Mouse (Mus musculus): ENCODE measurements around the gene Kank1. TPM values are rescaled to one million over a fixed set of nuclear protein-coding genes. Genes with fewer than 3 reads are reported as not detected.

The Kank1 gene
- 8.0 and 8.8 TPM in 2 replicates for polyA plus RNA-seq (2016; fragmentation: Nextera tagmentation; extraction: Ambion mirVana)

- WGBS: under 1% methylated on average over 74 of the region's 76 CpGs
Measured at GRCm38 (mm10) chr19:25236596-25237491, at the start of gene Kank1. Gene Kank1, plus strand, starts transcription at chr19:25236975.

GRCm38 (mm10) chr19:25187681-25188080, 49.1 kb upstream of the Kank1 start:
- Histone ChIP-seq H3K4me1 (peaks cover 3% of the 10 kb centered on the region; the same call in 1 of the 2 replicates), H3K27me3 (no peaks in the 10 kb centered on the region), H3K4me3 (replicated peaks) (no peak overlapping the region), H3K9ac (no peak overlapping the region), H3K4me2 (no peak overlapping the region), H3K27ac (no peak overlapping the region), H3K9me3 (no peaks in the 10 kb centered on the region), H3K36me3 (replicated peaks) (no peaks in the 10 kb centered on the region)
- ATAC-seq (ENCODE audit: low FRiP score): no peak
- WGBS: 79% methylated on average over 18 of the region's 18 CpGs

More at GRCm38 (mm10) chr19:25236596-25237491, at the start of gene Kank1:
- ATAC-seq (ENCODE audit: low FRiP score): peak; percentile 90
- Histone ChIP-seq H3K36me3 (replicated peaks) (no peaks in the 10 kb centered on the region), H3K27me3 (peaks cover 33% of the 10 kb centered on the region), H3K9me3 (no peaks in the 10 kb centered on the region), H3K4me1 (peaks cover 16% of the 10 kb centered on the region; the same call in 1 of the 2 replicates), H3K4me3 (replicated peaks) (peak within 1 kb of the TSS; percentile 68), H3K27ac (peak within 1 kb of the TSS; percentile 57), H3K4me2 (peak within 1 kb of the TSS; percentile 98), H3K9ac (peak within 1 kb of the TSS; percentile 61)

- H3K4me2 ChIP-seq: no peak overlapping the region
- H3K27ac ChIP-seq: no peak overlapping the region
- no peaks in the 10 kb centered on the region for H3K4me1 ChIP-seq
- no peaks in the 10 kb centered on the region for H3K9me3 ChIP-seq
- WGBS: 93% methylated on average over 9 of the region's 9 CpGs
- H3K9ac ChIP-seq: no peak overlapping the region
- no peak for ATAC-seq (ENCODE audit: low FRiP score)
- no peaks in the 10 kb centered on the region for H3K36me3 ChIP-seq (replicated peaks)
- no peaks in the 10 kb centered on the region for H3K27me3 ChIP-seq
- H3K4me3 ChIP-seq (replicated peaks): no peak overlapping the region
Measured at GRCm38 (mm10) chr19:25193751-25194150, 43.0 kb upstream of the Kank1 start.

- ATAC-seq (ENCODE audit: low FRiP score): no peak
- WGBS: 81% methylated on average over 13 of the region's 13 CpGs
- Histone ChIP-seq H3K9me3 (no peaks in the 10 kb centered on the region), H3K9ac (no peak overlapping the region), H3K4me2 (no peak overlapping the region), H3K27me3 (no peaks in the 10 kb centered on the region), H3K36me3 (replicated peaks) (no peaks in the 10 kb centered on the region), H3K4me1 (peaks cover 6% of the 10 kb centered on the region; the same call in 1 of the 2 replicates), H3K4me3 (replicated peaks) (no peak overlapping the region), H3K27ac (no peak overlapping the region)
Measured at GRCm38 (mm10) chr19:25200081-25200860, 36.5 kb upstream of the Kank1 start.

GRCm38 (mm10) chr19:25203077-25203476, 33.7 kb upstream of the Kank1 start:
- H3K9me3 ChIP-seq: no peaks in the 10 kb centered on the region
- no peak for ATAC-seq (ENCODE audit: low FRiP score)
- no peak overlapping the region for H3K4me2 ChIP-seq
- no peak overlapping the region for H3K9ac ChIP-seq
- no peaks in the 10 kb centered on the region for H3K36me3 ChIP-seq (replicated peaks)
- WGBS: 84% methylated on average over 12 of the region's 12 CpGs
- peaks cover 18% of the 10 kb centered on the region for H3K4me1 ChIP-seq
- no peak overlapping the region for H3K27ac ChIP-seq
- no peak overlapping the region for H3K4me3 ChIP-seq (replicated peaks)
- no peaks in the 10 kb centered on the region for H3K27me3 ChIP-seq

GRCm38 (mm10) chr19:25206969-25207368, 29.8 kb upstream of the Kank1 start:
- Histone ChIP-seq H3K9me3 (no peaks in the 10 kb centered on the region), H3K9ac (no peak overlapping the region), H3K27me3 (peaks cover 8% of the 10 kb centered on the region; the same call in 1 of the 2 replicates), H3K4me3 (replicated peaks) (no peak overlapping the region), H3K36me3 (replicated peaks) (no peaks in the 10 kb centered on the region), H3K27ac (no peak overlapping the region), H3K4me1 (peaks cover 23% of the 10 kb centered on the region), H3K4me2 (no peak overlapping the region)
- 66% methylated on average over 12 of the region's 12 CpGs for WGBS
- no peak for ATAC-seq (ENCODE audit: low FRiP score)

GRCm38 (mm10) chr19:25207731-25208361, 28.9 kb upstream of the Kank1 start:
- no peak for ATAC-seq (ENCODE audit: low FRiP score)
- Histone ChIP-seq H3K27me3 (peaks cover 8% of the 10 kb centered on the region; the same call in 1 of the 2 replicates), H3K4me1 (peaks cover 23% of the 10 kb centered on the region), H3K36me3 (replicated peaks) (no peaks in the 10 kb centered on the region), H3K4me3 (replicated peaks) (peak overlapping the region; percentile 18), H3K9me3 (0 out of 2 replicates have a peak, but pooled peaks cover 5% of the 10 kb centered on the region), H3K9ac (peak overlapping the region; percentile 36; the same call in 1 of the 2 replicates), H3K27ac (0 out of 2 replicates have a peak overlapping the region, but pooled peaks have one; percentile 25), H3K4me2 (peak overlapping the region; percentile 49)
- WGBS: 5% methylated on average over 23 of the region's 23 CpGs

GRCm38 (mm10) chr19:25208596-25209110, 28.1 kb upstream of the Kank1 start:
- no peak for ATAC-seq (ENCODE audit: low FRiP score)
- peak overlapping the region; percentile 49 for H3K4me2 ChIP-seq
- no peaks in the 10 kb centered on the region for H3K36me3 ChIP-seq (replicated peaks)
- H3K27me3 ChIP-seq: peaks cover 8% of the 10 kb centered on the region; the same call in 1 of the 2 replicates
- H3K9ac ChIP-seq: no peak overlapping the region
- 67% methylated on average over 11 of the region's 11 CpGs for WGBS
- no peak overlapping the region for H3K27ac ChIP-seq
- no peak overlapping the region for H3K4me3 ChIP-seq (replicated peaks)
- H3K9me3 ChIP-seq: 0 out of 2 replicates have a peak, but pooled peaks cover 11% of the 10 kb centered on the region
- peaks cover 23% of the 10 kb centered on the region for H3K4me1 ChIP-seq

GRCm38 (mm10) chr19:25220611-25221010, 16.2 kb upstream of the Kank1 start:
- Histone ChIP-seq H3K9ac (no peak overlapping the region), H3K36me3 (replicated peaks) (no peaks in the 10 kb centered on the region), H3K27me3 (no peaks in the 10 kb centered on the region), H3K4me2 (no peak overlapping the region), H3K27ac (no peak overlapping the region), H3K9me3 (no peaks in the 10 kb centered on the region), H3K4me3 (replicated peaks) (no peak overlapping the region), H3K4me1 (0 out of 2 replicates have a peak, but pooled peaks cover 3% of the 10 kb centered on the region)
- ATAC-seq (ENCODE audit: low FRiP score): no peak
- WGBS: 85% methylated on average over 2 of the region's 2 CpGs

GRCm38 (mm10) chr19:25221964-25222640, 14.7 kb upstream of the Kank1 start:
- no peaks in the 10 kb centered on the region for H3K27me3 ChIP-seq
- 0 out of 2 replicates have a peak, but pooled peaks cover 3% of the 10 kb centered on the region for H3K4me1 ChIP-seq
- no peaks in the 10 kb centered on the region for H3K36me3 ChIP-seq (replicated peaks)
- no peak overlapping the region for H3K4me3 ChIP-seq (replicated peaks)
- no peak overlapping the region for H3K4me2 ChIP-seq
- H3K9me3 ChIP-seq: no peaks in the 10 kb centered on the region
- WGBS: 71% methylated on average over 9 of the region's 9 CpGs
- no peak overlapping the region for H3K9ac ChIP-seq
- no peak for ATAC-seq (ENCODE audit: low FRiP score)
- H3K27ac ChIP-seq: no peak overlapping the region

Data from forebrain, embryonic 12.5 days (tissue).